Mouse (Mus musculus): ENCODE data around the gene Rsph14.

Gene Rsph14

DNA sequence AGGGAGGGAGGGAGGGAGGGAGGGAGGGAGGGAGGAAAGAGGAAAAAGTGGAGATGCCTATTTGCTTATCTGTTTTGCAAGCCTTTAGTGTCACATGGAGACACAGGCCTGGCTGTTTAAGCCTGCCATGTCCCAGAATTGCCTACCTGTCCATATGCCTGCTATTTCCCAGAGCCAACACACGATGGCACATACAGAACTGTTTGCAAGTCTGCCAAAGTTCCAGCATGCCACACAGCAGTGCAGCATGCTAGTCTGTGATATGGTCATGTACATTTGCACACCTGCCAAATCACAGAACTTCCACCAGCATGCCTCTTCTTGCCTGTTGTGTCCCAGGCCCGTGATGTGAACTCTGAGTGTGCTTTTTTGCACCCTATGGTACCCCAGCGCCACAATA is 101.8 kb downstream of the Rsph14 start:
- DNase-seq = no peak

DNA sequence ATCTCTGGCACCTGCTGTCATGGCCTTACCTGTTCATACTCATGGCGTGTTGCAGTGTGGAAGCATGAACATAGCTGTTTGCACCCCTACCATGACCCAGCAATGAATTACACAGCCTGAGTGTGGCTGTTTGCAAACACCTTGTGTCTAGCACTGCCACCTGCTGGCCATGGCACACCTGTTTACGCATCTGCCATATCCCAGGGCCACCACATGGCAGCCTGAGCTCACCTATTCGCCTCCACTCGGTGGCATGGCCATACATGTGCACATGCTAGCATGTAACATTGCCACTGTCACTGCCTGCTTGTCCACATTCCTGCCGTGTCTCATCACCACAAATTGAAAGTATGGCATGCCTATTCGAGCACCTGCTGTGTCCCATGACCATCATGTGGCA is 102.8 kb downstream of the Rsph14 start:
- DNase-seq = no peak

DNA sequence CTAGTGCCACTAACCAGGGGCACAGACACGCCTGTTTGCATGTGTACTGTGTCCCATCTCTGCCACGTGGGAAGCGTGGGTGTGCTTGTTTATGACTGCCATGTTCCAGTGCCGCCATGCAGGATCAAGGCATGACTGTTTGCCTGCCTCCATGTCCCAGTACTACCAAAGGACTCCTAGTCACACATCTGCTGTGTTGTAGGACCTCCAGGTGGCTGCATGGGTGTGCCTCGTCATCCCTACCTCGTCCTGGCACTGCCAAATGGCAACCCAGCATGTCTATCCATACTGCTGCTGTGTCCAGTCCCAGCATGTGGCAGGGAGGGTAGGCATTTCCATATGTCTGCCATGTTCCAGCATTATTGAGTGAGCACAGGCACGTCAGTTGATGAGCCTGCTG is 104.1 kb downstream of the Rsph14 start:
- DNase-seq = no peak

DNA sequence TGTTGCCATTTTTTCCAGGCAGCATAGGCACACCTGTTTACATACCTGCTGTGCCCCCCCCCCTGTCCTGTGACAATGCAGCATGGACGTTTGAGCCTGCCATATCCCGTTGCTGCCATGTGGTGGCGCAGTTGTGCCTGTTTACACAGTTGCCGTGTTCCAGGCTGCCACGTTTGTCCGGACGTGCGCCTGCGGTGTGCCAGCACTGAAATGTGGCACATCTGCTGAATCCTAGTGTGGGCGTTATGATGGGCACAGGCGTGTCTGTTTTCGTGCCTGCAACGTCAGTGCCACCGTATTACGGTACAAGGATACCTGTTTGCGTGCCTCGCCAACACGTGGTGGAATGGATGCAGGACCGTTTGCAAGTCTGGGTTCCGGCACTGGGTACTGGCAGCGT is 107.1 kb downstream of the Rsph14 start:
- DNase-seq = peak; percentile 72

DNA sequence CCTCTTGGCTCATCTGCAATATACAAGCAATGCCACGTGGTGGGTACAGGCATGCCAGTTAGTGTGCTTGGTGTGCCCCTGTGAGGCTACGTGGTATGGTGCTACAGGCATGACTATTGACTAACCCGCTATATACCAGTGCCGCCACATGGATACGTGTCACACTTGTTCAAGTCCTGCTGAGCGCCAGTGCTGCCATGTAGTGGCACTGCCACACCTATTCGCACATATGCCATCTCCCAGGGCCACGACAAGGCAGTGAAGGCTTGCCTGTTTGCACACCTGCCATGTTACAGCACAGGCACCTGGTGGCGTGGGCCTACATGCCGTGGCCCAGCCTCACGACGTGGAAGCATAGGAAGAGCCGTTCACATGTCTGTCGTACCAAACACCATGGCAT is 108.1 kb downstream of the Rsph14 start:
- DNase-seq = no peak

DNA sequence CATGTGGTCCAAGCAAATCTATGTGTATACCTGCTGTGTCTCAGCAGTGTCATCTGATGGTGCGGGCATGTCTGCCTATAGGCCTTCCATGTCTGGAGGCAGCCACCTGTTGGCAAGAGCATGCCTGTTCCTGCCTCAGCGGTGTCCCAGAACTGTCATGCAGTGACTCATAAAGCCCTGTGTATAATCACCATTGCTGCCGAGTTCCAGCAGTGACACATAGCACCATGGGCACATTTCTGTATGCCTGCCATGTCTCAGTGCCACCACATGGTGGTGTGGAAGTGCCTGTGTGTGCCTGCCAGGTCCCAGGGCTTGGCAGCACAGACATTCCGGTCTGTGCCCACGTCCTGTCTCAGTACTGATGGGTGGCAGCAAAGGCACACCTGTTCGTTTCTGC is 109.6 kb downstream of the Rsph14 start:
- peak; percentile 75 for DNase-seq

DNA sequence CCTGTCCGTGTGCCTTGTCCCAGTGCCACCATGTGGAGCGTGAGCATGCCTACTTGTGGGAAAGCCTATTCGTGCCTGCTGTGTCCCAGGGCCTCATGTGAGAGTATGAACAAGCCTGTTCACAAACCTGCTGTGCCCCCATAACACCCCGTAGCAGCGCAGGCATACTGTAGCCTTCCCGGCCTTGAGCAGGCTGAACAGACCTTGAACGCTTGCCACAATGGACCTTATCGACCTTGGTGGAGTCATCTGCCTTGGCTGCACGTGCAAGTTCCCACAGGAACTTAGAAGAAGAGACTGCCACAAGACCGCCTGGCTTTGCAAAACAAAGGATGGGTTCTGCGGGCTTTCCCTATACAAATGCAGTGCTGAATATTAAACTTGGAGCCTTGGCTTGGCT is 110.8 kb downstream of the Rsph14 start:
- no peak for DNase-seq

DNA sequence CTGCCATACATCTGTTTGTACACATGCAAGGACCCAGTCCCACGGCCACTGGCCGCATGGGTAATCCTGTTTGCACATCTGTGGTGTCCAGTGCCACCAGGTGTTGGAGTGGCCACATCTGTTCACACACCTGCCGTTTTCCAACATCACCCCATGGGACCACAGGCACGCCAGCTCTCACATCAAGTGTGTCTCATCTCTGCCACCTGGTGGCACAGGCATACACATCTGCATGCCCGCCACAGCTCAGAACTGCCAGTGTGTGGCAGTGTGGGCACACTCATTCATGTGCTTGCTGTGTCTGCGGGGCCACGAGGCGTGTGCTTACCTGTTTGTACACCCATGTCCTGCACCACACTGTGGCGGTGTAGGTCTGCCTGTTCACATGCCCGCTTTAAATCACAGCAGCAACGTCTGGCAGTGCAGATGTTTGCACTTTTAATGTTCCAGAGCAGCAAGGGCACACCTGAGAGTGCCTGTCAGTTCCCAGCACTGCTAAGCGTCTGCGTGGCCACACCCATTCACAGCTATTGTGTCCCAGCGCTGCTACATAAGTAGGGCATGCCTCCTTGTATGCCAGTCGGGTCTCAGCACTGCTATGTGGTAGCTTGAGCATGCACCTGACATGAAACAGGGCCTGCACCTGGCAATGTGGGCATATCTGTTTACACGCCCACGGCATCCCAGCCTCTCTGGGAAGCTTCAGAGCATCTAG is 111.4 kb downstream of the Rsph14 start:
- DNase-seq = peak; percentile 78

DNA sequence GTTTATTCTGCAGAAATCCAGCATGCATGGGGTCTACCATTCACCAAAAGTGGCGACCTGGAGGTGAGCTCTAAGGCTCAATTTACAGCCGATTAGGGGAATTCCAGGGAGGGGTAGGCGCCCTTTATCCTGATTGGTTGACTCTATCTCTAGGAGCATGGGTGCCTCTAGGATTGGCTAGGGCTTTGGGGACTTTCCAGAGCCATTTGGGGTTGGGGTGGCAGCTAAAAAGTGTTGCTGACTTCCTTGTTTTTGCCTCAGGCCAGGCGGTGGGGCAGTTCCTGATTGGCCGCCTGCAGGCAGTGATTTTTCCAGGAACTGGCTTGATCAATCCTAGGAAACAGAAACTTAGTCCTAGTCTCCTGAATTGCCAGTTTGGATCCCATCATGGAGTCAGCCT is 113.1 kb downstream of the Rsph14 start:
- DNase-seq = no peak

DNA sequence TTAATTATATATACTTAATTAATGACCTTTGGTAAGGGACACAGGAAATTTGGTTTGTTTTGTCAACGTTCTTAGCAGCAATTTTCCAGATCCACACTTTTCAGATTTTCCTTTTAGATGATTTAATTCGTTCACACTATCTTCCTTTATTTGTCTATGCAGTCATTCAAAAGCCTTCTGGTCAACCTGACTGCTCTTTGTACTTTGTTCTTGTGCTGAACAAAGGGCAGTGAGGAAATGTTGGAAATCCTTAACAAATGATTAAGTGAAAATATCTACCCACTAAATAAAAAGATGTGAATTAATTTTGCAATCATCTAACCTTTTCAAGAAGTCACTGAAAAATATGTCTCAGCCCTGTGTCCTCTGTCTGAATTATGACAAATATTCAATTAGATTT is 124.0 kb downstream of the Rsph14 start:
- DNase-seq = no peak
